ENCODE assay signal across 9 mouse cellular contexts in genomic region chr1:31153793-31154349, GRCm38 (mm10). TPM values are rescaled to one million over a fixed set of nuclear protein-coding genes. Genes with fewer than 3 reads are reported as not detected.
DNase-seq lines count a peak whose midpoint lies in the region; ATAC-seq and TF ChIP-seq lines count a peak whose summit lies in the region.
"Had no signal": no experiment of that assay in that cellular context is flagged by ENCODE, and none has a peak within 500 bp of the region (broad histone marks: within the 10 kb centered on the region; RNA-seq: fewer than 3 reads in every experiment).

No protein-coding gene starts in this region.

- peak; percentile 36 for DNase-seq in ES-E14 (ENCODE audit: low read depth, low spot score)
- DNase-seq in adrenal gland, postnatal 14 days = peak; percentile 69
- DNase-seq in fibroblast of lung, adult 2 months (ENCODE audit: low read depth) = peak; percentile 57
- DNase-seq in hindbrain, embryonic 10.5 days (ENCODE audit: low spot score) = peak; percentile 27
- peak; percentile 54 to 88 for DNase-seq in layer of hippocampus, adult 18-20 months (ENCODE audit: low spot score in 2 of 2)
- DNase-seq in lung, postnatal 0 days (ENCODE audit: low spot score) = peak; percentile 92
- peak; percentile 53 for DNase-seq in retina, postnatal 1 day

- ATAC-seq in lung, postnatal 0 days = peak; percentile 52
- ATAC-seq in erythroblast, adult 5-6 weeks (replicated peaks; ENCODE audit: low FRiP score, poor library complexity, severe bottlenecking) = no peak

- H3K9ac ChIP-seq in ES-E14 (ENCODE audit: insufficient read depth, low read depth, low read length, poor library complexity, severe bottlenecking) = no peak overlapping the region
- H3K9ac ChIP-seq in lung, postnatal 0 days (replicated peaks; ENCODE audit: low read depth) = no peak overlapping the region

- no peaks in the 10 kb centered on the region for H3K27me3 ChIP-seq in hindbrain, embryonic 10.5 days (ENCODE audit: insufficient read depth, poor library complexity, severe bottlenecking)
- no peaks in the 10 kb centered on the region for H3K27me3 ChIP-seq in lung, postnatal 0 days (replicated peaks; ENCODE audit: insufficient read depth, low read length)

- H3K27ac ChIP-seq in ES-E14 (ENCODE audit: insufficient read depth, low read depth, low read length, poor library complexity, severe bottlenecking) = no peak overlapping the region
- H3K27ac ChIP-seq in hindbrain, embryonic 10.5 days = no peak overlapping the region
- no peak overlapping the region for H3K27ac ChIP-seq in lung, postnatal 0 days (ENCODE audit: low read length)

- 33% methylated on average over 7 of the region's 7 CpGs for WGBS in hindbrain, embryonic 10.5 days
- 5% methylated on average over 7 of the region's 7 CpGs for WGBS in lung, postnatal 0 days

- in situ Hi-C loops in ES-E14 (cut with MboI; ENCODE audit: low sequenced_read_pairs in 2 of 2, unreplicated experiment in 2 of 2) = loop anchor here in 1 of 2 experiments (10.0 kb wide), 1 partner anchor 379 kb away; no protein-coding TSS in a partner anchor

- no peak overlapping the region for H3K4me2 ChIP-seq in lung, postnatal 0 days (replicated peaks; ENCODE audit: low read depth, low read length)

- H3K4me1 ChIP-seq in ES-E14 (ENCODE audit: control insufficient read depth in 2 of 2, insufficient read depth in 2 of 2, low read length in 2 of 2, poor library complexity in 1 of 2) = no peaks in the 10 kb centered on the region
- H3K4me1 ChIP-seq in hindbrain, embryonic 10.5 days (replicated peaks) = no peaks in the 10 kb centered on the region
- no peaks in the 10 kb centered on the region for H3K4me1 ChIP-seq in lung, postnatal 0 days (ENCODE audit: insufficient read depth, low read depth, low read length)

- H3K36me3 ChIP-seq in ES-E14 (ENCODE audit: control insufficient read depth, insufficient read depth, low read length, poor library complexity, severe bottlenecking) = no peaks in the 10 kb centered on the region
- no peaks in the 10 kb centered on the region for H3K36me3 ChIP-seq in hindbrain, embryonic 10.5 days
- H3K36me3 ChIP-seq in lung, postnatal 0 days (ENCODE audit: insufficient read depth, low read length) = no peaks in the 10 kb centered on the region

- H3K9me3 ChIP-seq in ES-E14 (ENCODE audit: control insufficient read depth, insufficient read depth, low read depth, low read length) = no peaks in the 10 kb centered on the region
- H3K9me3 ChIP-seq in hindbrain, embryonic 10.5 days = no peaks in the 10 kb centered on the region
- H3K9me3 ChIP-seq in lung, postnatal 0 days (ENCODE audit: low read length) = no peaks in the 10 kb centered on the region

- H3K4me3 ChIP-seq in ES-E14 (ENCODE audit: insufficient read depth in 1 of 2, low read depth in 1 of 2, low read length in 2 of 2, poor library complexity in 1 of 2, severe bottlenecking in 1 of 2) = no peak overlapping the region
- no peak overlapping the region for H3K4me3 ChIP-seq in hindbrain, embryonic 10.5 days
- H3K4me3 ChIP-seq in lung, postnatal 0 days (ENCODE audit: low read depth, low read length) = no peak overlapping the region

- peak; percentile 92 for TF ChIP-seq CTCF in lung, postnatal 0 days (IDR thresholded peaks at IDR 0.05)

- TF ChIP-seq EP300 in lung, postnatal 0 days (IDR thresholded peaks at IDR 0.05) = 0 out of 2 replicates have a peak, but pooled peaks have one; percentile 40

TF ChIP-seq in ES-E14, 5 proteins besides CTCF, POLR2A, EP300 and RAD21:
- peak; percentile 93 for TF ChIP-seq ZC3H11A (IDR thresholded peaks at IDR 0.05; ENCODE audit: borderline replicate concordance, low read depth, low read length)
- no peak for TF ChIP-seq MAFK (IDR thresholded peaks at IDR 0.05; ENCODE audit: insufficient read depth, low read depth, low read length)

RNA-seq across cellular contexts. Expression of gene Lgsn, which starts 22.3 kb away (rescaled TPM):
- not detected in 2 replicates for total RNA-seq in ES-E14 (2012; rRNA removed)
- total RNA-seq in adrenal gland, postnatal 14 days (2021) = not detected in 2 replicates
- polyA plus RNA-seq in hindbrain, embryonic 10.5 days (2016; fragmentation: Nextera tagmentation; extraction: Ambion mirVana) = not detected in 2 replicates
- total RNA-seq in layer of hippocampus, adult 18-20 months (2021) = not detected
- polyA plus RNA-seq in lung, postnatal 0 days (2015; fragmentation: Nextera tagmentation; extraction: Ambion mirVana) = not detected in 2 replicates
- not detected in 2 replicates for total RNA-seq in erythroblast, adult 5-6 weeks (2015; ENCODE audit: low replicate concordance)
- total RNA-seq in erythroblast, adult 5-6 weeks (2017; ENCODE audit: low replicate concordance) = not detected in 2 replicates
- polyA plus RNA-seq: heart, embryonic 14.5 days had no signal

Comparison
In these comparisons a context has a peak if more than half of its experiments do, and no peak if none do; other contexts are left out.
1. DNase-seq: peak in every context shown above with its lines; median percentile 92 in lung, postnatal 0 days; 71 in layer of hippocampus, adult 18-20 months; 69 in adrenal gland, postnatal 14 days; 57 in fibroblast of lung, adult 2 months; 53 in retina, postnatal 1 day; 36 in ES-E14; 27 in hindbrain, embryonic 10.5 days.